Mouse (Mus musculus) thymus, adult 2 months (tissue): ENCODE data around the gene Dcaf11.

Source experiments
- CTCF ChIP-seq: fragments of 200-500 bp; IDR thresholded peaks from 2 replicates; pipeline ENCODE4 v1.5.1; 2012; ENCODE audit warnings: mild to moderate bottlenecking, control low read depth, low read length, moderate library complexity, borderline replicate concordance; ENCODE audit not compliant: control insufficient read depth, poor library complexity, insufficient read depth; ENCODE audit errors: extremely low read depth
- POLR2A ChIP-seq: fragments of 200-500 bp; IDR thresholded peaks from 2 replicates; pipeline ENCODE4 v1.6.1; 2012; ENCODE audit warnings: mild to moderate bottlenecking, low read length, control low read depth, moderate library complexity; ENCODE audit not compliant: control insufficient read depth, poor library complexity, insufficient read depth; ENCODE audit errors: extremely low read depth

DNA sequence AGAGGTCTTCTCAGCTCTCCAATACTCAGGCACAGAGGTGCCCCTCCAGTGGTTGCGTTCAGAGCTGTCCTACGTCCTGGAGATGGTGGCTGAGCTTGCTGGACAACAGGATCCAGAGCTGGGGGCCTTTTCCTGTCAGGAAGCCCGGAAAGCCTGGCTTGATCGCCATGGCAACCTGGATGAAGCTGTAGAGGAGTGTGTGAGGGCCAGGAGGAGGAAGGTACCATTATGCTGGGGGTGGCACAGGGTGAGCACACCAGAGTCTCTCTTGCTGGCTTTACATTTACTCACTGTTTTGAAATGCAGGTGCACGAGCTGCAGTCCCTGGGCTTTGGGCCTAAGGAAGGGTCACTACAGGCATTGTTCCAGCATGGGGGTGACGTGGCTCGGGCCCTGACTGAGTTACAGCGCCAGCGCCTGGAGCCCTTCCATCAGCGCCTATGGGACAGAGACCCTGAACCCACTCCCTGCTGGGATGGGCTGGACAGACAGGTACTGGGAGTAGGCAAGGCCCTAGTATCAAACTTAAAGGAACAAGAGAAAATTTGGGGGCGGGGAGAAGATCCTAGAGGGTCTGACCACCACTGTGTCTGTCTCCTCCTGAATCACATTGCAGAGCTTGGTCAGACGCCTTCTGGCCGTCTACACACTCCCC lies 36.4 kb downstream of the Dcaf11 start:
- TF ChIP-seq CTCF = no peak
- no peak for TF ChIP-seq POLR2A
